Mouse (Mus musculus) adrenal gland, postnatal 0 days (tissue): ENCODE measurements around the gene Wfdc6a. TPM values are rescaled to one million over a fixed set of nuclear protein-coding genes. Genes with fewer than 3 reads are reported as not detected.

Experiments used
- polyA plus RNA-seq: library from polyadenylated mRNA; unstranded; fragments of >200 nt; fragmentation: Nextera tagmentation; extraction: Ambion mirVana; gene quantifications from 2 replicates; pipeline ENCODE4 v1.2.1, GENCODE M21; 2015

The Wfdc6a gene
- polyA plus RNA-seq = 2.2 TPM in 2 replicates

GRCm38 (mm10) chr2:164585025-164585725, at the start of gene Wfdc6a:
TSS of gene Wfdc6a (minus strand) at chr2:164585447.

DNA sequence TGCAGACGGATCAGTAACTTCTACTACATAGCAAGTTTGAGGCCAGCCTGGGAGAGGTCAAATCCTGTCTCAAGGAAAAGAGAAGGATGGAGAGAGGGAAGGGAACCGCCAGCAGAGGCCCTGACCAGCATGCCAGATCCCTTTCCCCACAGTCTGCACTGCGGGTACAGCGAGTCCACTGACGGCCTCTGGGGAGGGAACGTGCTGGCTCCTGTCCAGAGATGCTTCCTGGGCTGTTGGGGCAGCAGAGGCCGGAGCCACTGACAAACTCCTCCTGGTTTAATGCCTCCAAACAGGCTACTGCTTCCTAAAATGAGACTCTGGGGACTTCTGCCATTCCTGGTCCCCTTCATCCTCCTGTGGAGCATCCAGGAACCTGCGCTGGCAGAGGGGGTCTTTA, 28.2 kb upstream of the Wfdc6a start, which contains the start of the genes Wfdc6b and Wfdc8:
Gene Wfdc6b, plus strand, starts transcription at position 52 of the 400 bp plus-strand sequence.
Gene Wfdc8, minus strand, starts transcription at position 156 of the 400 bp plus-strand sequence.

GRCm38 (mm10) chr2:164593494-164593893, 8.2 kb upstream of the Wfdc6a start, which contains the start of gene Eppin:
TSS of gene Eppin (minus strand) at chr2:164593594.

DNA sequence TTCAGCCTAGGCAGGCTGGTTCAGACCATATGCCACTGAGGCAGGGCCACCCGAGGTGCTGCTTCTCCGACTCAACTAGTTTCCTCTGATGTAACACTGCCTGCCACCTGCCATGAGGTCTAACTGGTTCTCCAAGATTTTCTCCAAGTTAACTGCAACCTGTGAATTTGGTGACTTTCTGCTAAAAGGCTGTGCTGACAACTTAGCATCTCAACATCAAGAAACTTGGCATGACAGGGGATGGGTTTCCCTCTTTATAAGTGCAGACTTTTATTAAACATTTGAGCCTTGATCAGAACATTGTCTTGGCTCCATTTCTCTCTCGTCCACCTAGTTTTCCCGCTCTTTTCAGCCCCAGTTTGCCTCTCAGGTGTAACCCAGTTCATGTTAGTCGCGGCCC, 11.9 kb downstream of the Wfdc6a start, which contains the start of gene Spint3:
Gene Spint3, minus strand, starts transcription at position 101 of the 400 bp plus-strand sequence.

GRCm38 (mm10) chr2:164562391-164563188, 22.7 kb downstream of the Wfdc6a start, which contains the start of gene Wfdc2:
TSS of gene Wfdc2 (plus strand) at chr2:164562413.

Other genes with a start within 250 kb of the Wfdc6a start
- gene Slpi, start 196.4 kb downstream of the Wfdc6a start, polyA plus RNA-seq = 86.2 and 166 TPM in 2 replicates
- gene Rbpjl, start 182.3 kb downstream of the Wfdc6a start, polyA plus RNA-seq = 0.21 and 0.22 TPM in 2 replicates
- 3.6 and 5.5 TPM in 2 replicates for gene Matn4, start 180.3 kb downstream of the Wfdc6a start, polyA plus RNA-seq
- gene Sdc4, start 141.6 kb downstream of the Wfdc6a start, polyA plus RNA-seq = 50.7 and 62.6 TPM in 2 replicates
- 49.8 and 57.1 TPM in 2 replicates for gene Sys1, start 128.5 kb downstream of the Wfdc6a start, polyA plus RNA-seq
- 16.1 and 24.0 TPM in 2 replicates for gene Gm20458, start 124.5 kb downstream of the Wfdc6a start, polyA plus RNA-seq
- gene Trp53tg5, start 111.7 kb downstream of the Wfdc6a start, polyA plus RNA-seq = not detected in 2 replicates
- 7.4 and 25.1 TPM in 2 replicates for gene Dbndd2, start 99.3 kb downstream of the Wfdc6a start, polyA plus RNA-seq
- gene Pigt, start 87.9 kb downstream of the Wfdc6a start, polyA plus RNA-seq = 60.4 and 73.4 TPM in 2 replicates
- gene Wfdc2, start 23.0 kb downstream of the Wfdc6a start, polyA plus RNA-seq = 3.7 and 24.5 TPM in 2 replicates
- gene Spint3, start 12.0 kb downstream of the Wfdc6a start, polyA plus RNA-seq = not detected in 2 replicates
- 0.18 TPM in 1 of 2 replicates, not detected in the other for gene Eppin, start 8.1 kb upstream of the Wfdc6a start, polyA plus RNA-seq
- not detected in 2 replicates for gene Wfdc6b, start 28.1 kb upstream of the Wfdc6a start, polyA plus RNA-seq
- 0.26 TPM in 1 of 2 replicates, not detected in the other for gene Wfdc8, start 28.2 kb upstream of the Wfdc6a start, polyA plus RNA-seq
- not detected in 2 replicates for gene Wfdc16, start 53.3 kb upstream of the Wfdc6a start, polyA plus RNA-seq
- 0.33 TPM in 1 of 2 replicates, not detected in the other for gene Wfdc10, start 70.6 kb upstream of the Wfdc6a start, polyA plus RNA-seq
- not detected in 2 replicates for gene Wfdc9, start 71.1 kb upstream of the Wfdc6a start, polyA plus RNA-seq
- gene Wfdc11, start 88.6 kb upstream of the Wfdc6a start, polyA plus RNA-seq = not detected in 2 replicates
- gene Wfdc13, start 99.7 kb upstream of the Wfdc6a start, polyA plus RNA-seq = 0.21 and 0.61 TPM in 2 replicates
- not detected in 2 replicates for gene Spint4, start 113.1 kb upstream of the Wfdc6a start, polyA plus RNA-seq
- gene Spint5, start 129.9 kb upstream of the Wfdc6a start, polyA plus RNA-seq = not detected in 2 replicates
- 0.30 and 0.70 TPM in 2 replicates for gene Wfdc3, start 160.5 kb upstream of the Wfdc6a start, polyA plus RNA-seq
- gene Dnttip1, start 160.5 kb upstream of the Wfdc6a start, polyA plus RNA-seq = 52.3 and 62.8 TPM in 2 replicates
- 79.0 and 81.0 TPM in 2 replicates for gene Ube2c, start 184.5 kb upstream of the Wfdc6a start, polyA plus RNA-seq
- gene Tnnc2, start 194.5 kb upstream of the Wfdc6a start, polyA plus RNA-seq = 19.4 and 89.9 TPM in 2 replicates
- gene Snx21, start 200.4 kb upstream of the Wfdc6a start, polyA plus RNA-seq = 34.8 and 51.2 TPM in 2 replicates
- gene Acot8, start 219.4 kb upstream of the Wfdc6a start, polyA plus RNA-seq = 15.9 and 18.7 TPM in 2 replicates
- 4.1 and 4.6 TPM in 2 replicates for gene Zswim3, start 219.7 kb upstream of the Wfdc6a start, polyA plus RNA-seq
- gene Zswim1, start 237.2 kb upstream of the Wfdc6a start, polyA plus RNA-seq = 7.9 and 12.0 TPM in 2 replicates
- not detected in 2 replicates for gene Spata25, start 243.1 kb upstream of the Wfdc6a start, polyA plus RNA-seq
- 120 and 175 TPM in 2 replicates for gene Ctsa, start 247.4 kb upstream of the Wfdc6a start, polyA plus RNA-seq
- 6.9 and 7.3 TPM in 2 replicates for gene Neurl2, start 248.0 kb upstream of the Wfdc6a start, polyA plus RNA-seq